19 mouse cellular contexts compared by ENCODE assay signal in genomic region chr5:39510246-39510645, GRCm38 (mm10).
DNase-seq lines count a peak whose midpoint lies in the region; ATAC-seq and TF ChIP-seq lines count a peak whose summit lies in the region.
"Had no signal": no experiment of that assay in that cellular context is flagged by ENCODE, and none has a peak within 500 bp of the region (broad histone marks: within the 10 kb centered on the region; RNA-seq: fewer than 3 reads in every experiment).

No protein-coding gene starts in this region.

- 77% methylated on average over 1 of the region's 1 CpGs for WGBS in midbrain, embryonic 11.5 days
- 75% methylated on average over 1 of the region's 1 CpGs for WGBS in midbrain, embryonic 14.5 days

- no peak overlapping the region for H3K4me2 ChIP-seq in midbrain, embryonic 11.5 days
- no peak overlapping the region for H3K4me2 ChIP-seq in midbrain, embryonic 14.5 days (ENCODE audit: low read length)

- no peak overlapping the region for H3K27ac ChIP-seq in midbrain, embryonic 11.5 days (ENCODE audit: low read depth, low read length)
- H3K27ac ChIP-seq in midbrain, embryonic 14.5 days (replicated peaks; ENCODE audit: low read depth, low read length) = no peak overlapping the region

- H3K9ac ChIP-seq in midbrain, embryonic 11.5 days (ENCODE audit: low read length) = no peak overlapping the region
- H3K9ac ChIP-seq in midbrain, embryonic 14.5 days (replicated peaks; ENCODE audit: low read length) = no peak overlapping the region

- H3K9me3 ChIP-seq in midbrain, embryonic 11.5 days (ENCODE audit: control insufficient read depth, low read length) = no peaks in the 10 kb centered on the region
- no peaks in the 10 kb centered on the region for H3K9me3 ChIP-seq in midbrain, embryonic 14.5 days (ENCODE audit: control insufficient read depth, low read length)
- H3K9me3 ChIP-seq: G1E had no signal

- H3K4me3 ChIP-seq in midbrain, embryonic 11.5 days (ENCODE audit: low read depth, low read length) = no peak overlapping the region
- no peak overlapping the region for H3K4me3 ChIP-seq in midbrain, embryonic 14.5 days (replicated peaks; ENCODE audit: low read depth, low read length)

- intact Hi-C loops in heart, postnatal 25 days (cut with DNase I) = no loop called here

- TF ChIP-seq CTCF in Patski (IDR thresholded peaks at IDR 0.05) = no peak

- H3K4me1 ChIP-seq in midbrain, embryonic 11.5 days (ENCODE audit: control insufficient read depth, insufficient read depth, low read length) = no peaks in the 10 kb centered on the region
- no peaks in the 10 kb centered on the region for H3K4me1 ChIP-seq in midbrain, embryonic 14.5 days (ENCODE audit: control insufficient read depth, insufficient read depth, low read length)

- peak; percentile 17 for DNase-seq in midbrain, embryonic 11.5 days (ENCODE audit: low spot score, missing footprints)
- DNase-seq in midbrain, embryonic 14.5 days = no peak
- DNase-seq in Patski (ENCODE audit: low read depth, low spot score) = no peak
- no peak for DNase-seq in heart, postnatal 25 days (ENCODE audit: low spot score)
- DNase-seq: adrenal gland, adult 2 months; adrenal gland, adult 8-10 months; adrenal gland, postnatal 10 days; adrenal gland, postnatal 14 days; adrenal gland, postnatal 25 days; adrenal gland, postnatal 36 days; B cell, adult 2 months; cerebellum, adult 11 months; cerebellum, adult 11-12 months; cerebellum, adult 18-20 months; cerebellum, adult 2 months had no signal

- in situ Hi-C loops in Patski (cut with MboI; ENCODE audit: low pct_unique_long_range_greater_than_20kb) = no loop called here

- H3K36me3 ChIP-seq in midbrain, embryonic 11.5 days (ENCODE audit: control insufficient read depth, insufficient read depth, low read length) = no peaks in the 10 kb centered on the region
- no peaks in the 10 kb centered on the region for H3K36me3 ChIP-seq in midbrain, embryonic 14.5 days (ENCODE audit: control insufficient read depth, insufficient read depth, low read length)
- H3K36me3 ChIP-seq: G1E had no signal

- H3K27me3 ChIP-seq in midbrain, embryonic 11.5 days (ENCODE audit: control insufficient read depth, insufficient read depth, low read length) = no peaks in the 10 kb centered on the region
- H3K27me3 ChIP-seq in midbrain, embryonic 14.5 days (ENCODE audit: control insufficient read depth, insufficient read depth, low read length) = no peaks in the 10 kb centered on the region
- H3K27me3 ChIP-seq in Patski = no peaks in the 10 kb centered on the region
- H3K27me3 ChIP-seq: CH12.LX had no signal

- POLR2A ChIA-PET in Patski (lab: Charles Lee) = no interaction called here

- ATAC-seq in midbrain, embryonic 11.5 days (ENCODE audit: low FRiP score) = no peak
- no peak for ATAC-seq in midbrain, embryonic 14.5 days (ENCODE audit: low FRiP score, low TSS enrichment)
- peak; percentile 97 for ATAC-seq in Patski
- ATAC-seq: activated CD4-positive, CD25-positive, alpha-beta regulatory T cell, adult 4 months; CD4-positive, CD25-positive, alpha-beta regulatory T cell, adult 4 months had no signal

- CTCF ChIA-PET in Patski (lab: Charles Lee) = interaction anchor here (1.9 kb wide), 1 partner anchor 12 kb away, joined by 4 read pairs; no protein-coding TSS in a partner anchor
